ENCODE assay signal across 10 mouse cellular contexts in the genomic region with DNA sequence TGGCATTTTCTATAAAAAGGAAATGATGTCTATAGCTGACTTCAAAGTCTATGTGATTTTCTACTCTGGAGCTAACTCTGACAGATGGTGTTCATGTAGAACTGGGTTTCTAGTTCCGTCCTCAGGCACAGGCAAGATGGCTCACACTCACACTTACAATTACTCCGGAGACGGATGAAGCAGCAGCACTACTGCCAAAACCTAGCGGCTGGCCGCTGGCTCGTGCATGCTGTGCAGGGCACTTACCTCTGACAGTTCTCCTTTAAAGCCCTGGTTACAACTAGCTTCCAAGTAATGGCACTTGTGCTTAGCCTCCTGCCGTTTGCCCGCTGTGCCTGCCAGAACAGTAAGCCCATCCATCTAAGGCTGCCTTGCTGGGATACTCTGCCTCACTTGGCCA. TPM values are rescaled to one million over a fixed set of nuclear protein-coding genes. Genes with fewer than 3 reads are reported as not detected.
DNase-seq lines count a peak whose midpoint lies in the region; ATAC-seq and TF ChIP-seq lines count a peak whose summit lies in the region.
"Had no signal": no experiment of that assay in that cellular context is flagged by ENCODE, and none has a peak within 500 bp of the region (broad histone marks: within the 10 kb centered on the region; RNA-seq: fewer than 3 reads in every experiment).

No protein-coding gene starts in this region.

- H3K4me3 ChIP-seq in forebrain, embryonic 15.5 days = no peak overlapping the region
- no peak overlapping the region for H3K4me3 ChIP-seq in forebrain, embryonic 10.5 days
- no peak overlapping the region for H3K4me3 ChIP-seq in cerebellum, adult 2 months (replicated peaks; ENCODE audit: insufficient read depth, low read depth, low read length)
- no peak overlapping the region for H3K4me3 ChIP-seq in heart, embryonic 13.5 days
- H3K4me3 ChIP-seq: limb, embryonic 13.5 days had no signal

- H3K9me3 ChIP-seq in forebrain, embryonic 15.5 days = no peaks in the 10 kb centered on the region
- H3K9me3 ChIP-seq in forebrain, embryonic 10.5 days = no peaks in the 10 kb centered on the region
- no peaks in the 10 kb centered on the region for H3K9me3 ChIP-seq in heart, embryonic 13.5 days
- H3K9me3 ChIP-seq: limb, embryonic 13.5 days had no signal

- H3K4me2 ChIP-seq in forebrain, embryonic 15.5 days (replicated peaks) = no peak overlapping the region
- H3K4me2 ChIP-seq in heart, embryonic 13.5 days = no peak overlapping the region
- H3K4me2 ChIP-seq: limb, embryonic 13.5 days had no signal

- no peaks in the 10 kb centered on the region for H3K27me3 ChIP-seq in forebrain, embryonic 15.5 days
- no peaks in the 10 kb centered on the region for H3K27me3 ChIP-seq in forebrain, embryonic 10.5 days (ENCODE audit: poor library complexity, severe bottlenecking)
- no peaks in the 10 kb centered on the region for H3K27me3 ChIP-seq in cerebellum, adult 2 months (ENCODE audit: control insufficient read depth, insufficient read depth, low read length)
- H3K27me3 ChIP-seq in heart, embryonic 13.5 days (replicated peaks) = no peaks in the 10 kb centered on the region
- H3K27me3 ChIP-seq: limb, embryonic 13.5 days had no signal

- H3K27ac ChIP-seq in forebrain, embryonic 15.5 days (replicated peaks) = peak overlapping the region; percentile 76
- H3K27ac ChIP-seq in forebrain, embryonic 10.5 days = no peak overlapping the region
- H3K27ac ChIP-seq in cerebellum, adult 2 months (ENCODE audit: insufficient read depth, low read length) = peak overlapping the region; percentile 0; the same call in 1 of the 2 replicates
- peak overlapping the region; percentile 28; the same call in 1 of the 2 replicates for H3K27ac ChIP-seq in heart, embryonic 13.5 days (replicated peaks)
- H3K27ac ChIP-seq: limb, embryonic 13.5 days had no signal

- no peak for ATAC-seq in forebrain, embryonic 15.5 days (replicated peaks)
- ATAC-seq in heart, embryonic 13.5 days (ENCODE audit: extremely low read depth, insufficient number of reproducible peaks, low FRiP score, low TSS enrichment) = no peak

- no peak overlapping the region for H3K9ac ChIP-seq in forebrain, embryonic 15.5 days (replicated peaks)
- H3K9ac ChIP-seq in heart, embryonic 13.5 days = no peak overlapping the region
- H3K9ac ChIP-seq: limb, embryonic 13.5 days had no signal

- H3K4me1 ChIP-seq in forebrain, embryonic 15.5 days = peaks cover 8% of the 10 kb centered on the region
- no peaks in the 10 kb centered on the region for H3K4me1 ChIP-seq in forebrain, embryonic 10.5 days
- H3K4me1 ChIP-seq in cerebellum, adult 2 months (ENCODE audit: control insufficient read depth, insufficient read depth, low read length) = peaks cover 11% of the 10 kb centered on the region; the same call in 1 of the 2 replicates
- peaks cover 22% of the 10 kb centered on the region for H3K4me1 ChIP-seq in heart, embryonic 13.5 days
- H3K4me1 ChIP-seq: limb, embryonic 13.5 days had no signal

- DNase-seq in forebrain, embryonic 10.5 days (ENCODE audit: extremely low spot score, low spot score) = no peak
- DNase-seq in cerebellum, adult 2 months = peak; percentile 78 to 87
- DNase-seq in left cerebral cortex, adult 9 months (ENCODE audit: low spot score in 2 of 2) = peak; percentile 52 to 66
- DNase-seq in spleen, postnatal 10 days (ENCODE audit: low spot score in 2 of 2) = no peak
- no peak for DNase-seq in kidney, adult 18-20 months
- DNase-seq in gastrocnemius, adult 18-20 months (ENCODE audit: low spot score) = no peak
- DNase-seq: embryo, embryonic 11 days had no signal

- 64% methylated on average over 8 of the region's 8 CpGs for WGBS in forebrain, embryonic 15.5 days
- WGBS in forebrain, embryonic 10.5 days = 86% methylated on average over 8 of the region's 8 CpGs
- WGBS in cerebellum, adult 2 months = 5% methylated on average over 8 of the region's 8 CpGs
- 62% methylated on average over 8 of the region's 8 CpGs for WGBS in heart, embryonic 13.5 days

- TF ChIP-seq POLR2A in cerebellum, adult 2 months (IDR thresholded peaks at IDR 0.05; ENCODE audit: borderline replicate concordance, insufficient read depth, low read length) = no peak

- TF ChIP-seq CTCF in cerebellum, adult 2 months (IDR thresholded peaks at IDR 0.05; ENCODE audit: borderline replicate concordance, insufficient read depth, low read depth, low read length) = no peak; the same call in 1 of the 2 replicates

- H3K36me3 ChIP-seq in forebrain, embryonic 15.5 days = peaks cover 13% of the 10 kb centered on the region
- peaks cover 80% of the 10 kb centered on the region for H3K36me3 ChIP-seq in forebrain, embryonic 10.5 days (replicated peaks)
- H3K36me3 ChIP-seq in heart, embryonic 13.5 days = peaks cover 49% of the 10 kb centered on the region

RNA-seq across cellular contexts. Expression of a gene that starts 47.7 kb away (rescaled TPM):
- polyA plus RNA-seq in forebrain, embryonic 15.5 days (2015; fragmentation: Nextera tagmentation; extraction: Ambion mirVana) = 64.3 and 67.0 TPM in 2 replicates
- 45.8 and 51.8 TPM in 2 replicates for polyA plus RNA-seq in forebrain, embryonic 10.5 days (2016; fragmentation: Nextera tagmentation; extraction: Ambion mirVana)
- 20.4 and 22.3 TPM in 2 replicates for polyA plus RNA-seq in cerebellum, adult 2 months (2012; rRNA removed)
- 23.8 and 30.7 TPM in 2 replicates for polyA plus RNA-seq in heart, embryonic 13.5 days (2015; fragmentation: Nextera tagmentation; extraction: Ambion mirVana)
- total RNA-seq in gastrocnemius, adult 18-20 months (2021) = 1 to 10 TPM; 3.4 to 4.7 TPM

Comparison
In these comparisons a context has a peak if more than half of its experiments do, and no peak if none do; other contexts are left out.
1. DNase-seq: peak in cerebellum, adult 2 months (2 of 2) and left cerebral cortex, adult 9 months (2 of 2); none in forebrain, embryonic 10.5 days (single experiment), spleen, postnatal 10 days (0 of 2), kidney, adult 18-20 months (single experiment) and gastrocnemius, adult 18-20 months (single experiment).